Mouse (Mus musculus) layer of hippocampus, postnatal 10 days (tissue): ENCODE results near the gene Wdr86. TPM values are rescaled to one million over a fixed set of nuclear protein-coding genes. Genes with fewer than 3 reads are reported as not detected.
"Not testable (repeated sequence)": the region's sequence is repeated elsewhere in the genome, so short reads cannot be mapped to it uniquely, and the experiment has no call there.

Source experiments
- DNase-seq, 2 experiments: peaks; one replicate each; pipeline ENCODE4 v3.0.0; 2021; ENCODE audit warnings: low spot score in 2 of 2
- total RNA-seq, 2 experiments: library from RNA; stranded (reverse); gene quantifications; 2 replicates each; pipeline ENCODE4 v1.2.3; 2021

The Wdr86 gene
- total RNA-seq, 2 experiments from 2014 or later, result 1.5 to 2.4 TPM

GRCm38 (mm10) chr5:24733771-24734426 lies 3.4 kb upstream of the Wdr86 start:
- no peak for DNase-seq

- no peak for DNase-seq
Observed at GRCm38 (mm10) chr5:24733134-24733533, 2.6 kb upstream of the Wdr86 start.

GRCm38 (mm10) chr5:24730986-24731385 lies 459 bp upstream of the Wdr86 start:
- no peak for DNase-seq

- DNase-seq, result no peak
Observed at GRCm38 (mm10) chr5:24729797-24730487, 585 bp downstream of the Wdr86 start.

DNA sequence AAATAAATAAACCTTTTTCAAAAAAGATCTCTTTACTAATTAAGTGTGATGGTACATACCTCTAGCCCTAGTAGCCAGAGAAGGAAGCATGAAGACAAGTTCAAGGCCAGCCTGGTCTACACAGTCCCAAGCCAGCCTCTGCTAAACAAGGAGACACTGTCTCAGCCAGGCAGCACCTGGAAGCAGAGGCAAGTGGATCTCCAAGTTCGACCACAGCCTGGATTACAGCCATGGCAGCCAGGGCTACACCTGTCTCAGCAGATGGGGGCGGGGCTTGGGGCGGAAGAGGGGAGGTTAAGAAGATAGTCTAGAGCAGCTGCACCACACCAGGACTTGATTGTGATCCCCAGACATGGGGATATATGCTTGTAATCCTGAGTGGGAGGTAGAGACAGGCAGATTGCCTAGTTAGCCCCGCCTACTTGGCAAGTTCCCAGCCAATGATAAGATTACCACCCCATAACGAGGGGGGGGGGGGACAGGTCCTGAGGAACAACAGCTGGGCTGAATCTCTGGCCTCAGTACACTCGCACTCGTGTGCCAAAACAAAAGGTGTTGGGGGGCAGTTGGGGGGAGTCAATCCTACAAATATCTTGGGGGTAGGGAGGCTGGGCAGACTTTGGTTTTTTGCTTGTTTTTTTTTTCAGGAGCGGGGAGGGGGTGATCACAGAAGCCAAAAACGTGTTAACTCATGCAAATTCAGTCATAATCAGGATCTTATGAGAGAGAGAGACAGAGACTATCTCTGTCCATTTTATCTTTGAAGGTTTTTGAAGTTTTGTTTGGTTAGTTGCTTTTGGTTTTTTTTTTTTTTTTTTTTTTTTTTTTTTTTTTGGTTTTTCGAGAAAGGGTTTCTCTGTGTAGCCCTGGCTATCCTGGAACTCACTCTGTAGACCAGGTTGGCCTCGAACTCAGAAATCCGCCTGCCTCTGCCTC lies 3.4 kb downstream of the Wdr86 start:
- DNase-seq, result no peak

GRCm38 (mm10) chr5:24725897-24726296 lies 4.6 kb downstream of the Wdr86 start:
- DNase-seq, result no peak

GRCm38 (mm10) chr5:24724805-24725204 lies 5.7 kb downstream of the Wdr86 start:
- DNase-seq, result no peak

DNA sequence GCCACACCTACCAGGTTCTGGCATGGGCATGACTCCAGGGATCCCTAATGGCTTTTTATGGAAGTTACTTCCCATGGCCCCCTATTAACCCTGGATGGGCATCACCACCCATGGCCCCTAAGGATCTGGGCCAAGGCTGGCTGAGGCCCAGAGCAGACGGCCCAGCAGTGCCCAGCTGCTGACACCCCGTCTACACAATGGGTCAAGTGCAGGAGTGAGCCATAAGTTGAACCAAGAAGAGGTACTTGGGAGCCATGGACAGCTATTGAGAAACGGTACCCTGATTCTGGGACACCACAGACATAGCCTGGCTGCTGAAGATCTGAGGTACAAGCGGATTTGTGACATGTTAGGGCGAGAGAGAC lies 6.3 kb downstream of the Wdr86 start:
- DNase-seq, result no peak

- DNase-seq, result no peak
Observed at GRCm38 (mm10) chr5:24723527-24724269, 6.8 kb downstream of the Wdr86 start.

- no peak for DNase-seq
Observed at GRCm38 (mm10) chr5:24719852-24720251, 10.7 kb downstream of the Wdr86 start.

DNA sequence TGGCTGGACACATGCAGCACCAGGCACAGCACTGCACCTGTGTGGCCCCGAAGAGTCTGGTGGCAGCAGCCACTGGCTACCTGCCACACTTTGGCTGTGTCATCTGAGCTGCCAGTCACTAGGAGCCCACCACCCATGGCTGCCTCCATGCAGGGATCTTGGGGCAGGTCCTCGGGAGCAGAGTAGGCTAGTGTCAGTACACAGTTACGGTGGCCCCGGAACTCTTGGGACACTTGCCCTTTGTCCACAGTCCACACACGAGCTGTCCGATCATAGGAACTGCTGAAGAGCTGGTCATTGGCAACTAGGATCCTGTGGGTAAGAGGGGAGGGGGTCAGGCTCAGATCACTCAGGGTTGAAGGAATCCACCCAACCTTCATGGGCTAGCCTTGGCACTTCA lies 12.5 kb downstream of the Wdr86 start:
- no peak for DNase-seq

DNA sequence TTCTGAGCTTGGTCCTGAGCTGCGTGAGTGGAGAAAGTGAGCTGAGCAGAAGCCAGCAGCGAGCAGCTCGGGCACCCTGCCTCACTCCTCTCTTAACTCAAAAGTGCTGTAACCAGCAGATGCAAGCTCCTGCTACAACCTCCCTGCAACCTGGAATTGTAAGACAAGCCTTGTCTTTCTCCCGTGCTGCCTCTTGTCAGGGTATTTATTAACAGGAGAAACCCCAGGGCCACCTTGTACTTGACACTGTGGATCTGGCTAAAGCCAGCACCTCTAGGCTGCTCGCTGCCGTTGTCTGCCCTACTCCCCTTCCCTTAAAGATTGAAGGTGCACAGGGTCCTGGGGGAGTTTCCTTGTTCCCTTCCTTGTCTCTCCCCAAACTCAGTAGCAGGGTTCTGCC lies 16.5 kb downstream of the Wdr86 start:
- DNase-seq, result no peak

DNA sequence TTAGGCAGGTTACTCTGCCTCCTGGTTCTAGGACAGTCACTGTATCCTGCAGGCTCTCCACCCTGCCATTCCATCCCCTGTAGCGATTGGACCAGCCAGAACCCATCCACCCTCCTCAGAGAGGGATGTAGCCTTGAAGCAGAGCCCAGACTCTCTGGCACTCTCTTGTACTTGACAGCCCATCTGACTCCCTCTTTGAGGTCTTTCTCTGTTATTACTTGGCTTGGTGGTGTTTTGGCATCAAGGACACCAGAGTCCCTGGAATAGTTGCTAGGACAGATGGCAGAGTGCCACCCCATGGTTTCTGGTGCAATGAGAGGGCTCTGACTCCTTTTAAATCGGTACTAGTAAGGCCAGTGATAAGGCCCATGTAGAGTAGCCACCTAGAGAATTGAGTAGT lies 17.3 kb downstream of the Wdr86 start:
- peak; percentile 62 to 72 for DNase-seq

GRCm38 (mm10) chr5:24711615-24712014 lies 18.9 kb downstream of the Wdr86 start:
- DNase-seq, result no peak

DNA sequence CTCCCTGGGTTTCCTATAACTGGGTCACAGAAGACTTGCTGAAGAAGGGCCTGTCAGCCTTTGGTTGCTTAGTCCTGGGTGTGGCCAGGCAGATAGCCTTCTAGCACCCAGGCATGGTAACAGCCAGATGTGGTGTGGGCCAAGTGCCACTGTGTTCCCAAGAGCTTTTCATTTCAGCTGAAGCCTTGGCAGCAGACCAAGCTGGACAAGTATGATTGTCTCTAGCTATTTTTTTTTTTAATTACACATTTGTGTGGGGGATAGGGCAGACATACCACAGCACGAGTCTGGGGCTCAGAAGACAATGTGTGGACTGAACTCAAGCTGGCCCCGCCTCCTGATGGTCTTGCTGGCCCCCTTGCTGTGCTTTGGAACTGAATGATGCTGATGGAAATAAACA lies 20.6 kb downstream of the Wdr86 start:
- DNase-seq, result no peak

DNA sequence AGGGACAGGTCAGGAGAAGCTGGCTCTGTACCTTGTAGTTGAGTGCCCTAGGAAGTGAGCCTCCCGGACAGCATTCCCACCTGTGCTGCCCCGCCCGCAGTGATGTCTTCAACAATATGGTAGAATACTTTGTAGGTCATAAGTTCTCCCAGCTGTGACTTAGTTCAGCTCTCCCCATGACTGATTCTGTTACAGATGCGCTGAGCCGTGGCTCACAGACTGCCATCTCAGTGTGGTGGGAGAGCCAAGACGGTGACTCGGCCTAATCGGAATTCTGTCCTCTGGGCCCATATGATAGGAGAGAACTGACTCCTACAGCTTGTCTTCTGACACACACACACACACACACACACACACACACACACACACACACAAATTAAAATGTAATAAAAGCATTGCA lies 25.9 kb downstream of the Wdr86 start:
- no peak for DNase-seq

- no peak for DNase-seq
Observed at GRCm38 (mm10) chr5:24701271-24701670, 29.3 kb downstream of the Wdr86 start.

GRCm38 (mm10) chr5:24696704-24697103 lies 33.8 kb downstream of the Wdr86 start:
- DNase-seq, result no peak

DNA sequence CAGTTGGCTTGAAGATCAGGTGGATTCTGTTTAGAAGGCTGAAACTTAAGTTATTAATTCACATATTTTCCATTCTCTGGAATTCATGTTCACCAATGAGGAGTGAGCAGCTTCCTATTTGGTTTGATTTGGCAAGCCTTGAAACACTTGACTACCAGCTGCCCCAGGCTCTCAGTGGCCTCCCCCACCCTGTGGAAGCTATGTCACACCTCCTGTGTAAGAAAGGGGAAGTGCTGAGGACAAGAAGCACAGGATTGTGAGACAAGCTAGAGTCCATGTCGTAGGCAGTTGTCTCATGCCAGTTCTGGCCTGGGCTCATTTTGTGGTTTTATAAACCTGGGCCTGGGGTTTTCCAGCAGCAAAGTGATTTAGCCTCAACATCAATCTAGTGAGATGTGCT lies 42.8 kb downstream of the Wdr86 start:
- no peak for DNase-seq

DNA sequence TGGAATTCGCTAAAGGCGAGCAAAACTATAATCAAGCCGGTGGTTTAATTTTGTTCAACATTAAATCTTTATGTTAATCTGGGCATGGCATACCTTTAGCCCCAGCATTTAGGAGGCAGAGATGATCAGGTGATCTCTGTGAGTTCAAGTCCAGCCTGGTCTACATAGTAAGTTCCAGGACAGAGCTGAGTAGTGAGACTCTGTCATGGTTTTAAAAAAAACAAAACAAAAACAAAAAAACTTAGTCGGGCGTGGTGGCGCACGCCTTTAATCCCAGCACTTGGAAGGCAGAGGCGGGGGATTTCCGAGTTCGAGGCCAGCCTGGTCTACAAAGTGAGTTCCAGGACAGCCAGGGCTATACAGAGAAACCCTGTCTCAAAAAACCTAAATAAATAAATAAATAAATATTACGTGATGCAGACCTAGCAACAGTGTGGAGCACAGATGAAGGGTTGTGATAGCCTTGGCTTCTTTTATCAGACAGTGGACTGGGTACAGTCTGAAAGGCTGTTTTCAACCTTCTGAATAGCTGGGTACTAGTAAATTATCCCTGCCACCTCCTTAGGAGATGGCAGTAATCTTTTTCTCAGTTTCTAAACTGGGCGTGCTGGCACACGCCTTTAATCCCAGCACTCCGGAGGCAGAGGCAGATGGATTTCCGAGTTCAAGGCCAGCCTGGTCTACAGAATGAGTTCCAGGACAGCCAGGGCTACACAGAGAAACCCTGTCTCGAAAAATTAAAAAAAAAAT lies 43.7 kb downstream of the Wdr86 start:
- DNase-seq, result not testable (repeated sequence)

DNA sequence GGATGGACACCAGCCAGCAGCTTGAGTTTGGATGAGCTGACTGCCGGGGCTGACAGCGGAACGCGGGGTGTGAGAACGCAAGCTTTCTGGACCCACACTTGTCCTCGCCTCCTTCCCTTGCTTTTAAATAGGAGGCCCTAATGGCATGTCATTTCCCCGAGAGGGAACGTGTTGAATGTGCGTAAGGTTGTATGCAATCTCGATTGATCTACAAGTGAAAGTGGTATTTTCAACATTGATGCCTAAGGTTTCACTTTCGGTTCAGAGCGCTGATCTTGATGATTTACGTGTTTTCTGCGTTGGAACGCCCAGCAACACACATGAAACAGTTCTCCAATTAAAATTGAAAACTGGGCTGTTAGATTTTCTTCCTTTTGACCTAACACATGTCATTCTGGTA lies 44.4 kb downstream of the Wdr86 start:
- no peak for DNase-seq
